Mouse (Mus musculus) myocyte (in vitro differentiated cells): ENCODE measurements at regions not wholly inside any gene's neighbourhood (a gene's known extent, or its start where the extent isn't known, plus 50 kb on each side); places are given as distances from the start of the nearest gene placed in this dataset.

Experiments
- H3K27me3 ChIP-seq: one replicate; pipeline ENCODE4 v1.6.1; 2011; ENCODE audit not compliant: control insufficient read depth, insufficient read depth, insufficient read length
- H3K36me3 ChIP-seq: one replicate; pipeline ENCODE4 v1.6.1; 2011; ENCODE audit not compliant: control insufficient read depth, insufficient read depth
- H3K4me2 ChIP-seq: one replicate; pipeline ENCODE4 v1.6.1; 2011; ENCODE audit warnings: low read depth, control low read depth
- H3K4me3 ChIP-seq: one replicate; pipeline ENCODE4 v1.5.1; 2011; ENCODE audit warnings: mild to moderate bottlenecking, control low read depth, moderate library complexity
- H3K79me2 ChIP-seq: one replicate; pipeline ENCODE4 v1.6.1; 2011; ENCODE audit not compliant: control insufficient read depth, insufficient read depth
- H3ac ChIP-seq: one replicate; pipeline ENCODE4 v1.6.1; 2011; ENCODE audit not compliant: control insufficient read depth, insufficient read length
- CEBPB ChIP-seq: IDR thresholded peaks from 2 replicates; pipeline ENCODE4 v1.6.1; 2011; ENCODE audit warnings: mild to moderate bottlenecking, moderate library complexity; ENCODE audit not compliant: poor library complexity, insufficient read depth, severe bottlenecking
- E2F4 ChIP-seq: IDR thresholded peaks from one replicate; pipeline ENCODE4 v1.6.1; 2011; ENCODE audit warnings: mild to moderate bottlenecking, control low read depth, moderate library complexity; ENCODE audit not compliant: insufficient read depth
- MAX ChIP-seq: IDR thresholded peaks from one replicate; pipeline ENCODE4 v1.6.1; 2011; ENCODE audit warnings: low read depth, mild to moderate bottlenecking, control low read depth
- MYOD1 ChIP-seq, 3 experiments: IDR thresholded peaks; one replicate each; pipeline ENCODE4 v1.6.1; 2011; ENCODE audit warnings: control low read depth in 2 of 3, low read depth in 2 of 3, mild to moderate bottlenecking in 2 of 3, moderate library complexity in 1 of 3; ENCODE audit not compliant: insufficient read length in 2 of 3, control insufficient read depth in 1 of 3
- MYOG ChIP-seq, 3 experiments: IDR thresholded peaks; one replicate each; pipeline ENCODE4 v1.6.1; 2011; ENCODE audit warnings: control low read depth in 2 of 3, low read depth in 2 of 3, mild to moderate bottlenecking in 2 of 3; ENCODE audit not compliant: insufficient read length in 2 of 3, control insufficient read depth in 1 of 3, insufficient read depth in 1 of 3
- POLR2A ChIP-seq: IDR thresholded peaks from one replicate; pipeline ENCODE4 v1.6.1; 2011; ENCODE audit warnings: low read depth, mild to moderate bottlenecking, control low read depth, moderate library complexity; ENCODE audit not compliant: insufficient read length
- POLR2AphosphoS2 ChIP-seq: IDR thresholded peaks from one replicate; pipeline ENCODE4 v1.6.1; 2011; ENCODE audit warnings: low read depth, control low read depth; ENCODE audit not compliant: insufficient read length
- REST ChIP-seq: IDR thresholded peaks from one replicate; pipeline ENCODE4 v1.6.1; 2011; ENCODE audit warnings: mild to moderate bottlenecking, control low read depth, moderate library complexity; ENCODE audit not compliant: insufficient read depth, insufficient read length
- SRF ChIP-seq: IDR thresholded peaks from one replicate; pipeline ENCODE4 v1.6.1; 2011; ENCODE audit warnings: low read depth; ENCODE audit not compliant: control insufficient read depth, insufficient read length
- TCF12 ChIP-seq: IDR thresholded peaks from one replicate; pipeline ENCODE4 v1.6.1; 2011; ENCODE audit warnings: mild to moderate bottlenecking, control low read depth; ENCODE audit not compliant: poor library complexity, insufficient read depth, severe bottlenecking
- TCF3 ChIP-seq: IDR thresholded peaks from one replicate; pipeline ENCODE4 v1.6.1; 2011; ENCODE audit warnings: low read depth, control low read depth; ENCODE audit not compliant: insufficient read length
- USF1 ChIP-seq: IDR thresholded peaks from one replicate; pipeline ENCODE4 v1.6.1; 2011; ENCODE audit warnings: low read depth, mild to moderate bottlenecking, control low read depth, moderate library complexity

DNA sequence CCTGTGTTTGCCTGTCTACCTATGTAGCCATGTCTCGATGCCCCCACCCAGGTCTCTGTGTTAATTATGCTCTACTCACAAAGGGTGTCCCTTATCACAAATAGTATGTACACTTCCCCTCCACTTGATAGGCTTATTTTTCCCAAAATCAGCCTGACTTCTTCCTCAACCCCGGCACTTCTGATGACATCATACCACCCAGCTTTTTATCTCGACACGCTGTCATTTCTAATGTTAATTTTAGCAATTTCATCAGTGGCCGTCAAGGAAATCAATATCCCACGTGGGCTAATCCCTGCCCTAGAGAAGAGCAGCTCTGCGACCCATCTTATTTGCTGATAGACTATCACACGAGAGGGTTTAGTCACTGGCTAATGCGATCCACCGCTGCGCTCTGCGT lies 175.6 kb downstream of the Cand1 start:
- Histone ChIP-seq H3K27me3 (no peaks in the 10 kb centered on the region), H3K36me3 (no peaks in the 10 kb centered on the region), H3K4me3 (no peak overlapping the region), H3ac (no peak overlapping the region), H3K79me2 (no peaks in the 10 kb centered on the region), H3K4me2 (no peak overlapping the region)
- no peak for TF ChIP-seq E2F4
- TF ChIP-seq USF1: no peak
- no peak for TF ChIP-seq REST

DNA sequence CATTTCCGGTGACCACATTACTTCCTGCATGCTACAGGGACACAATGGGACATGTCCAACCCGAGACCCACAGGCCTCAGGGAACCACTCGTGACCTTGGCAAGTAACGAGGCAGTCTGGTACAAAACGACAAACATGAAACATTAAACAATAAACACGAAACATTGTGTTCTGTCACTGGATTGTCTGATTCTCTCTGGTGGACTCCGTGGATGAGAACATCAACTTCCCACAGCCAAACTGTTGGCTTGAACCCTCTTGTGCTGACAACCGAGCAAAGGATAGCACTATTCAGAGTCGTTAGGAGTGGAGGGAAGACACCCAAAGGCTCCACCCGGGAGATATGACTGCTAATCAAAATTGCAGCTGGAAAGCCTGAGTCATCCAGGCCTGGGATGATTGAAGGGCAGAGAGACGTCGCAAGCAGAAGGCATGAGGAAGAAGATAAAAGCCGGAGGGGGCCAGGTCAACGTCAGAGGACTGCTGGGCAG lies 176.6 kb downstream of the Cand1 start:
- no peak overlapping the region for H3ac ChIP-seq
- no peak overlapping the region for H3K4me3 ChIP-seq
- no peaks in the 10 kb centered on the region for H3K79me2 ChIP-seq
- no peak for TF ChIP-seq USF1
- no peak for TF ChIP-seq POLR2AphosphoS2
- no peak for TF ChIP-seq POLR2A
- no peak for TF ChIP-seq E2F4
- TF ChIP-seq MAX: no peak
- TF ChIP-seq REST: no peak
- no peak for TF ChIP-seq MYOD1 (IDR thresholded peaks at IDR 0.05; ENCODE audit: control insufficient read depth in 1 of 3, insufficient read length in 2 of 3, low read depth in 2 of 3)
- no peak for TF ChIP-seq TCF3
- no peak for TF ChIP-seq CEBPB
- TF ChIP-seq TCF12: no peak
- no peak for TF ChIP-seq SRF
- TF ChIP-seq MYOG (IDR thresholded peaks at IDR 0.05; ENCODE audit: control insufficient read depth in 1 of 3, insufficient read depth in 1 of 3, insufficient read length in 2 of 3, low read depth in 2 of 3): no peak
- H3K27me3 ChIP-seq: no peaks in the 10 kb centered on the region
- H3K4me2 ChIP-seq: no peak overlapping the region
- H3K36me3 ChIP-seq: no peaks in the 10 kb centered on the region

DNA sequence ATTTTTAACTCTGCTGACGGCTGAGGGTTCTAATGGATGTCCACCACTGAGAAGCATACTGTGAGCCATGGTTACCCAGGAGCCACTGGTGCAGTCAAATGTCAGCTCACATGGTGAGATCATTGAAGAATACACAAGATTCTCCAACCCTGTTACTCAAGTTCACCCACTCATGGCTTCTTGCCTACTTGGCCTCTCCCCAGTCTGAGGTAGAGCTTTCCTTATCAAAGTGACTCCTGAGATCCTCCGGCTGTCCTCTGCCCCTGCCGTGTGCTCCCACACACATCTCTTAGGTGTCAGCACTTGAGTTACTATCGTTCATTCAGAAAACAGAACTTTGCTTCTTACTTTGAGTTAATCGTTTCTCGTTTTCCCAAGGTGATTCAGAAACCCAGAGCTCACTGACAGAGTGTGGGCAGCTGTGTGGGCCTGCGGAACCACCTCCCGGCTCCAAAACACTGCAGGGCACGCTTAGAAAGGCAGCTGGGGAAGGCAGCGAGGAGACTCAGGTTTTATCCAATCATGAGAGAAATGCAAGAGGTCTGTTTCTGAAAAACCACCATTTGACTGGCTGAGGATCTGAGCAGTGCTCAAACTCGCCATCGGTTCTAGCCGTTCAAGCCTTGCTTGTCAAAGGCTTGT lies 177.8 kb downstream of the Cand1 start:
- TF ChIP-seq MYOG (IDR thresholded peaks at IDR 0.05; ENCODE audit: control insufficient read depth in 1 of 3, insufficient read depth in 1 of 3, insufficient read length in 2 of 3, low read depth in 2 of 3): no peak
- TF ChIP-seq POLR2AphosphoS2: no peak
- no peak for TF ChIP-seq MAX
- no peak for TF ChIP-seq CEBPB
- TF ChIP-seq POLR2A: no peak
- TF ChIP-seq MYOD1 (IDR thresholded peaks at IDR 0.05; ENCODE audit: control insufficient read depth in 1 of 3, insufficient read length in 2 of 3, low read depth in 2 of 3): no peak
- no peak for TF ChIP-seq TCF3
- TF ChIP-seq REST: no peak
- TF ChIP-seq TCF12: no peak
- TF ChIP-seq SRF: no peak
- no peak for TF ChIP-seq USF1
- no peaks in the 10 kb centered on the region for H3K27me3 ChIP-seq
- no peaks in the 10 kb centered on the region for H3K36me3 ChIP-seq
- H3K4me3 ChIP-seq: no peak overlapping the region
- no peaks in the 10 kb centered on the region for H3K79me2 ChIP-seq
- no peak overlapping the region for H3ac ChIP-seq
- H3K4me2 ChIP-seq: no peak overlapping the region

DNA sequence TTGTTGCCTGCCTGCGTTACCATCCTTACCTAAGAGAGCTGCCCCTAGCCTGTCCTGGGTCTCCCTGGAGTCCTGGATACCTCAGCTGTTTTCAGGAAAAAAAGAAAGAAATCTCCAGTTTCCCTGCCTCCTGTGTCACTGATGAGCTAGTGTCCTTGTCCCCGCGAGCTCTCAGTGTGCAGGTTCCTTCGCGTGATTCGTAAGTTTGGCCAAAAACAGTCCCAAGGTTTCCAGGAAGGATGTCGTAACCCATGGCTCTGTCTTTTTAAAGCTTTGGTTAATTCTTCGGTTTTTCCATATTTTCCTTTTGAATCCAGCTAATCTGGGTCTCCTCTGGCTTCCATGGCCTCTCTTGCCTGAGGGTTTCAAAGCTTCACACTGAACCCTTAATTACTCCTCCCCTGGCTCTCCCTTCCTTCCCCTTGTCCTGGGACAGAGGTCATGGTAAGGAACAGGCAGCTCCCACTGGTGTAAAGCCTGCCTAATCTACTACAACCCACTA lies 178.5 kb downstream of the Cand1 start:
- no peaks in the 10 kb centered on the region for H3K36me3 ChIP-seq
- TF ChIP-seq TCF3 (no peak), REST (no peak), POLR2AphosphoS2 (no peak), CEBPB (no peak), USF1 (no peak), E2F4 (no peak), TCF12 (no peak), POLR2A (no peak), MYOD1 (IDR thresholded peaks at IDR 0.05; ENCODE audit: control insufficient read depth in 1 of 3, insufficient read length in 2 of 3, low read depth in 2 of 3) (no peak), MAX (no peak), SRF (no peak), MYOG (IDR thresholded peaks at IDR 0.05; ENCODE audit: control insufficient read depth in 1 of 3, insufficient read depth in 1 of 3, insufficient read length in 2 of 3, low read depth in 2 of 3) (no peak)
- no peak overlapping the region for H3ac ChIP-seq
- H3K79me2 ChIP-seq: no peaks in the 10 kb centered on the region
- no peak overlapping the region for H3K4me3 ChIP-seq
- H3K27me3 ChIP-seq: no peaks in the 10 kb centered on the region
- H3K4me2 ChIP-seq: no peak overlapping the region

DNA sequence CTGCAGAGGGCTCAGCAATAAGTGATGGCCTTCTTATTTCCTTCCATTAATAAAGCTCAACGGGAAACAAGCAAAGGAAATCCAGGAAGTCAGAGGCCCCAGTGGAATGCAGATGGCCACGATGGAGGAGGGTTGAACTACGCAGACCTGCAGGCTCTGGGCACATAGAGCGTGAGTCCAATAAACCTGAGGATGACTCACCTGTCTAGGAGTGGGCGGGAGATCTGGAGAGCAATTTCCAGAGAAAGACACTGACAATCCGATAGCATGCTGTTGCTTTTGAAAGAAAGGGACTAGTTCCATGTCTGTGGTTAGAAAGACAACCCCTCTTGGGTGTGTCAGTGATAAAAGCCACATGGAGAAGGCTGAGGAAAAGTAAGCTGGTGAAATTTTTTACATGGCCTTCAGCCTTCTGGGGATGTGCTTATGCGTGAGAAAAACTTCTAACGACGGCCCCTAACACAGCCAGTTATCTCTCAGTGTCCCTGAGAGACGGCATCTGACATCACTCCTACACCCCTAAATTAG lies 181.3 kb downstream of the Cand1 start:
- no peaks in the 10 kb centered on the region for H3K27me3 ChIP-seq
- TF ChIP-seq MYOD1 (IDR thresholded peaks at IDR 0.05; ENCODE audit: control insufficient read depth in 1 of 3, insufficient read length in 2 of 3, low read depth in 2 of 3) (no peak), REST (no peak), POLR2AphosphoS2 (no peak), MAX (no peak), CEBPB (no peak), MYOG (IDR thresholded peaks at IDR 0.05; ENCODE audit: control insufficient read depth in 1 of 3, insufficient read depth in 1 of 3, insufficient read length in 2 of 3, low read depth in 2 of 3) (no peak), POLR2A (no peak), TCF12 (no peak), USF1 (no peak), SRF (no peak), E2F4 (no peak), TCF3 (no peak)
- H3K36me3 ChIP-seq: no peaks in the 10 kb centered on the region
- H3K4me2 ChIP-seq: no peak overlapping the region
- H3ac ChIP-seq: no peak overlapping the region
- H3K4me3 ChIP-seq: no peak overlapping the region
- H3K79me2 ChIP-seq: no peaks in the 10 kb centered on the region
